Mouse (Mus musculus): ENCODE data around the gene Qpct. TPM values are rescaled to one million over a fixed set of nuclear protein-coding genes. Genes with fewer than 3 reads are reported as not detected.
"Not testable (repeated sequence)": the region's sequence is repeated elsewhere in the genome, so short reads cannot be mapped to it uniquely, and the experiment has no call there.

Qpct gene
- polyA plus RNA-seq, 1 experiment from 2014 or later, result 10.3 TPM

GRCm38 (mm10) chr17:79091710-79092109 lies 40.0 kb downstream of the Qpct start:
- 43% methylated on average over 1 of the region's 1 CpGs for WGBS
- Histone ChIP-seq H3K27ac (ENCODE audit: low read depth, low read length) (no peak overlapping the region), H3K27me3 (replicated peaks; ENCODE audit: control insufficient read depth, insufficient read depth, low read length) (no peaks in the 10 kb centered on the region), H3K9ac (ENCODE audit: low read depth, low read length) (no peak overlapping the region), H3K9me3 (ENCODE audit: control insufficient read depth, low read length) (no peaks in the 10 kb centered on the region), H3K36me3 (ENCODE audit: control insufficient read depth, insufficient read depth, low read length) (no peaks in the 10 kb centered on the region), H3K4me2 (no peak overlapping the region), H3K4me3 (ENCODE audit: low read depth, low read length) (no peak overlapping the region), H3K4me1 (replicated peaks; ENCODE audit: control insufficient read depth, insufficient read depth, low read length) (no peaks in the 10 kb centered on the region)
- DNase-seq (ENCODE audit: low spot score), result no peak
- no peak for ATAC-seq (replicated peaks; ENCODE audit: low FRiP score)

- Histone ChIP-seq H3K9ac (ENCODE audit: low read depth, low read length) (no peak overlapping the region), H3K27me3 (replicated peaks; ENCODE audit: control insufficient read depth, insufficient read depth, low read length) (no peaks in the 10 kb centered on the region), H3K4me1 (replicated peaks; ENCODE audit: control insufficient read depth, insufficient read depth, low read length) (no peaks in the 10 kb centered on the region), H3K27ac (ENCODE audit: low read depth, low read length) (no peak overlapping the region), H3K9me3 (ENCODE audit: control insufficient read depth, low read length) (no peaks in the 10 kb centered on the region), H3K4me3 (ENCODE audit: low read depth, low read length) (no peak overlapping the region), H3K4me2 (no peak overlapping the region), H3K36me3 (ENCODE audit: control insufficient read depth, insufficient read depth, low read length) (no peaks in the 10 kb centered on the region)
- ATAC-seq (replicated peaks; ENCODE audit: low FRiP score), result no peak
- 68% methylated on average over 5 of the region's 5 CpGs for WGBS
- no peak for DNase-seq (ENCODE audit: low spot score)
Observed at GRCm38 (mm10) chr17:79093286-79093975, 41.7 kb downstream of the Qpct start.

GRCm38 (mm10) chr17:79095624-79096023 lies 43.9 kb downstream of the Qpct start:
- no peaks in the 10 kb centered on the region for H3K4me1 ChIP-seq (replicated peaks; ENCODE audit: control insufficient read depth, insufficient read depth, low read length)
- no peak overlapping the region for H3K4me3 ChIP-seq (ENCODE audit: low read depth, low read length)
- H3K9ac ChIP-seq (ENCODE audit: low read depth, low read length), result no peak overlapping the region
- ATAC-seq (replicated peaks; ENCODE audit: low FRiP score) (no peak), DNase-seq (ENCODE audit: low spot score) (no peak)
- no peaks in the 10 kb centered on the region for H3K36me3 ChIP-seq (ENCODE audit: control insufficient read depth, insufficient read depth, low read length)
- no peaks in the 10 kb centered on the region for H3K9me3 ChIP-seq (ENCODE audit: control insufficient read depth, low read length)
- no peak overlapping the region for H3K4me2 ChIP-seq
- H3K27me3 ChIP-seq (replicated peaks; ENCODE audit: control insufficient read depth, insufficient read depth, low read length), result no peaks in the 10 kb centered on the region
- WGBS, result 56% methylated on average over 2 of the region's 2 CpGs
- no peak overlapping the region for H3K27ac ChIP-seq (ENCODE audit: low read depth, low read length)

- H3K27ac ChIP-seq (ENCODE audit: low read depth, low read length), result no peak overlapping the region
- DNase-seq (ENCODE audit: low spot score) (no peak), ATAC-seq (replicated peaks; ENCODE audit: low FRiP score) (no peak)
- no peaks in the 10 kb centered on the region for H3K4me1 ChIP-seq (replicated peaks; ENCODE audit: control insufficient read depth, insufficient read depth, low read length)
- no peaks in the 10 kb centered on the region for H3K27me3 ChIP-seq (replicated peaks; ENCODE audit: control insufficient read depth, insufficient read depth, low read length)
- H3K9me3 ChIP-seq (ENCODE audit: control insufficient read depth, low read length), result no peaks in the 10 kb centered on the region
- no peak overlapping the region for H3K4me3 ChIP-seq (ENCODE audit: low read depth, low read length)
- no peak overlapping the region for H3K9ac ChIP-seq (ENCODE audit: low read depth, low read length)
- H3K36me3 ChIP-seq (ENCODE audit: control insufficient read depth, insufficient read depth, low read length), result no peaks in the 10 kb centered on the region
- H3K4me2 ChIP-seq, result no peak overlapping the region
- 47% methylated on average over 4 of the region's 4 CpGs for WGBS
Observed at GRCm38 (mm10) chr17:79099866-79100265, 48.2 kb downstream of the Qpct start.

GRCm38 (mm10) chr17:79108238-79108637 lies 56.5 kb downstream of the Qpct start:
- Histone ChIP-seq H3K27me3 (replicated peaks; ENCODE audit: control insufficient read depth, insufficient read depth, low read length) (no peaks in the 10 kb centered on the region), H3K9ac (ENCODE audit: low read depth, low read length) (no peak overlapping the region), H3K4me3 (ENCODE audit: low read depth, low read length) (no peak overlapping the region), H3K9me3 (ENCODE audit: control insufficient read depth, low read length) (no peaks in the 10 kb centered on the region), H3K4me1 (replicated peaks; ENCODE audit: control insufficient read depth, insufficient read depth, low read length) (no peaks in the 10 kb centered on the region), H3K4me2 (no peak overlapping the region), H3K27ac (ENCODE audit: low read depth, low read length) (no peak overlapping the region), H3K36me3 (ENCODE audit: control insufficient read depth, insufficient read depth, low read length) (no peaks in the 10 kb centered on the region)
- ATAC-seq (replicated peaks; ENCODE audit: low FRiP score) (no peak), DNase-seq (ENCODE audit: low spot score) (no peak)
- WGBS, result 75% methylated on average over 6 of the region's 6 CpGs

GRCm38 (mm10) chr17:79109576-79109975 lies 57.9 kb downstream of the Qpct start:
- H3K4me3 ChIP-seq (ENCODE audit: low read depth, low read length), result no peak overlapping the region
- no peak overlapping the region for H3K9ac ChIP-seq (ENCODE audit: low read depth, low read length)
- no peaks in the 10 kb centered on the region for H3K27me3 ChIP-seq (replicated peaks; ENCODE audit: control insufficient read depth, insufficient read depth, low read length)
- H3K4me2 ChIP-seq, result no peak overlapping the region
- ATAC-seq (replicated peaks; ENCODE audit: low FRiP score), result no peak
- no peak for DNase-seq (ENCODE audit: low spot score)
- H3K9me3 ChIP-seq (ENCODE audit: control insufficient read depth, low read length), result no peaks in the 10 kb centered on the region
- H3K36me3 ChIP-seq (ENCODE audit: control insufficient read depth, insufficient read depth, low read length), result no peaks in the 10 kb centered on the region
- WGBS, result 76% methylated on average over 9 of the region's 9 CpGs
- no peak overlapping the region for H3K27ac ChIP-seq (ENCODE audit: low read depth, low read length)
- H3K4me1 ChIP-seq (replicated peaks; ENCODE audit: control insufficient read depth, insufficient read depth, low read length), result no peaks in the 10 kb centered on the region

GRCm38 (mm10) chr17:79110936-79111348 lies 59.2 kb downstream of the Qpct start:
- ATAC-seq (replicated peaks; ENCODE audit: low FRiP score) (no peak), DNase-seq (ENCODE audit: low spot score) (no peak)
- no peaks in the 10 kb centered on the region for H3K4me1 ChIP-seq (replicated peaks; ENCODE audit: control insufficient read depth, insufficient read depth, low read length)
- H3K4me2 ChIP-seq, result no peak overlapping the region
- H3K36me3 ChIP-seq (ENCODE audit: control insufficient read depth, insufficient read depth, low read length), result no peaks in the 10 kb centered on the region
- no peaks in the 10 kb centered on the region for H3K27me3 ChIP-seq (replicated peaks; ENCODE audit: control insufficient read depth, insufficient read depth, low read length)
- H3K9ac ChIP-seq (ENCODE audit: low read depth, low read length), result no peak overlapping the region
- H3K4me3 ChIP-seq (ENCODE audit: low read depth, low read length), result no peak overlapping the region
- no peak overlapping the region for H3K27ac ChIP-seq (ENCODE audit: low read depth, low read length)
- no peaks in the 10 kb centered on the region for H3K9me3 ChIP-seq (ENCODE audit: control insufficient read depth, low read length)
- 26% methylated on average over 5 of the region's 5 CpGs for WGBS

GRCm38 (mm10) chr17:79115248-79115647 lies 63.5 kb downstream of the Qpct start:
- H3K36me3 ChIP-seq (ENCODE audit: control insufficient read depth, insufficient read depth, low read length); H3K4me2 ChIP-seq; H3K4me1 ChIP-seq (replicated peaks; ENCODE audit: control insufficient read depth, insufficient read depth, low read length); H3K9me3 ChIP-seq (ENCODE audit: control insufficient read depth, low read length); H3K4me3 ChIP-seq (ENCODE audit: low read depth, low read length); ATAC-seq (replicated peaks; ENCODE audit: low FRiP score); H3K27me3 ChIP-seq (replicated peaks; ENCODE audit: control insufficient read depth, insufficient read depth, low read length); DNase-seq (ENCODE audit: low spot score); H3K27ac ChIP-seq (ENCODE audit: low read depth, low read length); H3K9ac ChIP-seq (ENCODE audit: low read depth, low read length): not testable (repeated sequence)
- WGBS, result 47% methylated on average over 9 of the region's 9 CpGs

- ATAC-seq (replicated peaks; ENCODE audit: low FRiP score), result no peak
- no peak overlapping the region for H3K4me3 ChIP-seq (ENCODE audit: low read depth, low read length)
- 84% methylated on average over 1 of the region's 1 CpGs for WGBS
Observed at GRCm38 (mm10) chr17:79119066-79119465, 67.4 kb downstream of the Qpct start.

More at GRCm38 (mm10) chr17:79119066-79119465, 67.4 kb downstream of the Qpct start:
- no peaks in the 10 kb centered on the region for H3K9me3 ChIP-seq (ENCODE audit: control insufficient read depth, low read length)
- no peak overlapping the region for H3K27ac ChIP-seq (ENCODE audit: low read depth, low read length)
- no peaks in the 10 kb centered on the region for H3K4me1 ChIP-seq (replicated peaks; ENCODE audit: control insufficient read depth, insufficient read depth, low read length)
- H3K4me2 ChIP-seq, result no peak overlapping the region
- DNase-seq (ENCODE audit: low spot score), result no peak
- H3K36me3 ChIP-seq (ENCODE audit: control insufficient read depth, insufficient read depth, low read length), result no peaks in the 10 kb centered on the region
- H3K27me3 ChIP-seq (replicated peaks; ENCODE audit: control insufficient read depth, insufficient read depth, low read length), result no peaks in the 10 kb centered on the region
- H3K9ac ChIP-seq (ENCODE audit: low read depth, low read length), result no peak overlapping the region

All from liver, embryonic 11.5 days (tissue).